Mouse (Mus musculus): ENCODE data around the gene Crybb2.

DNA sequence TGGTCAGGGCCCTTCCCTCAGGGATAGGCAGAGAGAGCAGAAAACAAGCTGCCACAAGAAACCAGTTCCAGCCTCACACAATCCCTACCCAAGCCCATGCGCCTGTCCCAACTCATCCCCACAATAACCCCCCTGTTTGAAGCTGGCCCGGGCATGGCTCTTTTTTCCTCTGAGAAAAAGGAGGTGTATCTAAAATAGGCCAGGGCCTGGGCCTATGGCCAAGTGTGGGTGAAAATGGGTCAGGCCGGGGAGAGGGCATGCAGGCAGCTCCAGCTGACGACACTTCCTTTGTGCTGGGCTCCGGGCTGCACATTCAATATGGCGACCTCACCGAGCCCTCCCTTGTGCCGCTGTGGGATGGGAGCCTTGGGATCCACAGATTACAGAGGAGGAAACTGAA, 26.4 kb downstream of the Crybb2 start:
- no peak for TF ChIP-seq CTCF (conservative IDR thresholded peaks at IDR 0.05; ENCODE audit: low read length)
- TF ChIP-seq NANOG (IDR thresholded peaks at IDR 0.05; ENCODE audit: borderline replicate concordance, low read length) = no peak
